Mouse (Mus musculus): ENCODE measurements around the gene Samm50. TPM values are rescaled to one million over a fixed set of nuclear protein-coding genes. Genes with fewer than 3 reads are reported as not detected.
A peak's percentile ranks its signal among the peaks of the same experiment; 100 is the strongest.

Gene Samm50
- total and polyA plus RNA-seq, 2 experiments: 11.5 to 46.4 TPM

DNA sequence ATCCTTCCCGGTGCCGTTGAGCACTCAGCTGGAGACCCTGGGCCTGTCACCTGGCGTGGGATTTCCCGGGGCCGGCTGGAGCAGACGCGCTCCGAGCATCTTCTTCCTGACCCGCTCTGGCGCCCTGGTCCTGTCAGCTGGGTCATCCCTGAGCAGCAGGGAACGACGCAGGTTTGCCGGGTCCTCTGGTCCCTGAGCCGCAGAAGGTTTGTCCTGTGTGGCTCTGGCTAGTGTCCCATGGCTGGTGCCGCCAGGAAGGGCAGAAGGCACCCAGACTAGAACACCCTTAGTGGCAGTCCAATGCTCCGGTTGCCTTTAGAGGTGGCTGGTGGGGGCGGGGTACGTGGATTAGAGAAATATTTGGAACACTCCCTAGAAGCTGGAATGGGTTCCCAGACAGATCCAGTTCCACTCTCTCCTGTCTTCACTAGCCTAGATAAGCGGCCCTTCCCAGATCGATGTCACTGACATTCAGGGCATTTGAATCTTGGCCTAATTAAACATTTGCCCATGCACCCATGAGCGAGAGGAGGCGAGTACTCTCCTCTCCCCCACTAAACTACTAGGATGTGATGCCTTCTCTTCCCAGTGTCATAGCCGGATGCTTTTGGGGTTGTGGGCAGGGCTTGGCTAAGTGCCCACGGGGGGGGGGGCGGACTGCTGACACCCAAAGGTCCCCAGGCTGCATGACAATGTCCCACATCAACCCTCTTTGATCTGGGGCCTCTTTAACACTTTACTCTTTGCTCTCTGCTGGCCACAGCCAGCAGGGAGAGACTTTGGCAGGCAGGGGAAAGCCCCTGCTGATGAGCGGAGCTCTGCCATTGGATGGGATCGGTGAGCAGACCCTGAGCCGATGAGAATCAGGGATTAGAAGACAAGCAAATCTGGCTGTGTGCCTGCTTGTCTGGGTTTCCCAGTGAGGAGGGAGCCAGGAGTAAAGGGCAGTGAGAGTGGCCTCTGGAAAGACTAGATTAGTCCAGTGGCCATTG is 23.6 kb upstream of the Samm50 start:
- no peaks in the 10 kb centered on the region for H3K27me3 ChIP-seq (ENCODE audit: control insufficient read depth, insufficient read depth, low read length)
- H3K4me3 ChIP-seq (ENCODE audit: insufficient read depth, low read depth, low read length): peak overlapping the region; percentile 85
- 0 out of 2 replicates have a peak, but pooled peaks cover 3% of the 10 kb centered on the region for H3K36me3 ChIP-seq (ENCODE audit: control insufficient read depth, insufficient read depth, low read length)
- DNase-seq (ENCODE audit: extremely low read depth, low read depth, low spot score): peak; percentile 98
- peaks cover 5% of the 10 kb centered on the region for H3K4me1 ChIP-seq (ENCODE audit: control insufficient read depth, insufficient read depth, low read length)
- peak overlapping the region; percentile 87 for H3K9ac ChIP-seq (ENCODE audit: low read depth, low read length)
- H3K79me2 ChIP-seq (ENCODE audit: control insufficient read depth, insufficient read depth, low read length): no peaks in the 10 kb centered on the region
- 4% methylated on average over 28 of the region's 28 CpGs for WGBS
- TF ChIP-seq POLR2A (IDR thresholded peaks at IDR 0.05; ENCODE audit: extremely low read depth, insufficient read depth, low read length): 0 out of 2 replicates have a peak, but pooled peaks have one; percentile 19
- TF ChIP-seq CTCF (IDR thresholded peaks at IDR 0.05; ENCODE audit: low read depth, low read length): no peak
- peak overlapping the region; percentile 74 for H3K27ac ChIP-seq (replicated peaks; ENCODE audit: insufficient read depth, low read depth, low read length)

DNA sequence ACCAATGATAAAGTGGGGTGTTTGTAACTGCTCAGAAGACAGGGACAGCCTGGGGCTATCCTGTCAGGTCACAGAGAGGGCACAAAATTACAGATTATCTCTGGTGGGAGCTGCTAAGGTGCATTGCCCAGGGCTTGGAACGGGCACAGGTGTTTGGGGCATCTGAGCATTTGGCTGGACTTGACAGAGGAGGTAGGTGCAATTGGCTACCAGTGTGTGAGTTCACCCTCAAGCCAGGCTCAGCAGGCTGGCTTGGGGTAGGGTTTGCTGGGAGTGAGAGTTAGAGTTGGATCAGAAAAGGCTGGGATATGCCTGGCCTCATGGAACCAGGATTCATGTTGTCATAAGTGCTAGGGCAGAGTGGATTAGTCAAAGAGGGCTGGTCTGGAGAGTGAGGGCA is 22.5 kb upstream of the Samm50 start:
- DNase-seq (ENCODE audit: extremely low read depth, low read depth, low spot score): peak; percentile 80
- no peak overlapping the region for H3K9ac ChIP-seq (ENCODE audit: low read depth, low read length)
- TF ChIP-seq POLR2A (IDR thresholded peaks at IDR 0.05; ENCODE audit: extremely low read depth, insufficient read depth, low read length) (no peak), CTCF (IDR thresholded peaks at IDR 0.05; ENCODE audit: low read depth, low read length) (no peak)
- no peaks in the 10 kb centered on the region for H3K79me2 ChIP-seq (ENCODE audit: control insufficient read depth, insufficient read depth, low read length)
- H3K27ac ChIP-seq (replicated peaks; ENCODE audit: insufficient read depth, low read depth, low read length): no peak overlapping the region; the same call in 1 of the 2 replicates
- H3K36me3 ChIP-seq (ENCODE audit: control insufficient read depth, insufficient read depth, low read length): peaks cover 8% of the 10 kb centered on the region; the same call in 1 of the 2 replicates
- H3K27me3 ChIP-seq (ENCODE audit: control insufficient read depth, insufficient read depth, low read length): no peaks in the 10 kb centered on the region
- peaks cover 5% of the 10 kb centered on the region for H3K4me1 ChIP-seq (ENCODE audit: control insufficient read depth, insufficient read depth, low read length)
- 31% methylated on average over 1 of the region's 1 CpGs for WGBS
- no peak overlapping the region for H3K4me3 ChIP-seq (ENCODE audit: insufficient read depth, low read depth, low read length)

DNA sequence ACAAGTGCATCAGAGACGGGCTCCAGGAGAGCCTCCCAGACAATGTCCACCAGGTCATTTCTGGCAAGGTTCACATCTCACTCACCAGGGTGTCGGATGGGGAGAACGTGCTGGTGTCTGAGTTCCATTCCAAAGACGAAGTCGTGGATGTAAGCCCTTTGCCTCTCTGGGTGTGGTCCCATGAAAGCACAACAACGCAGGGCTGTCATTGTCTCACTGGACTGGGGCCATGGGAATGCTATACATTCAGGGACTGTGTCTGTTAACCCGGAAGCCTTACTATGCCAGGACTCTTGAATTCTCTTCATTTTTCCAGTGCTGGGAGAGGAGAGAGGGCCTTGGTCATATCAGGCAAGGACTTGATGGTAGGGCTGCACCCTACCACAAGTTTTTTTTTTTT is 20.9 kb upstream of the Samm50 start:
- Histone ChIP-seq H3K4me3 (ENCODE audit: insufficient read depth, low read depth, low read length) (no peak overlapping the region), H3K9ac (ENCODE audit: low read depth, low read length) (no peak overlapping the region), H3K79me2 (ENCODE audit: control insufficient read depth, insufficient read depth, low read length) (no peaks in the 10 kb centered on the region)

DNA sequence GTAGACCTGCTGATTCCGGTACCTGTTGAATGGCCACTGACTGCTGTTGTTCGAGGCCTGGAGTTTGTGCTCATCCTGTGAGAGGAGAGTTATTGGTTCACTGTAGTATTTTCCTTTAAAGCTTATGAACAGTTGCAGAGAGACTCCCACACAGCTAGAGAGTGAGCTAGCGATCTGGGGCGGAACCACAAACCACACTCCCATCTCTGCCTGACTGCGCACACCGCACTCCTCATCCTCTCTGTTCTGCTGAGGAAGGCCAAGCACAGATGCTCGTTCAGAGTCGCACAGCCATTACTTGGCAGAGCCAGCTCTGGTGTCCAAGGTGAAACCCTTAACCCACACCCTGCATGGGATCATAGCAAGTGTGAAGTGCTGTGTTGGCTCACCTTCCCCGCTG is 13.3 kb upstream of the Samm50 start:
- Histone ChIP-seq H3K27ac (replicated peaks; ENCODE audit: insufficient read depth, low read depth, low read length) (no peak overlapping the region), H3K4me1 (ENCODE audit: control insufficient read depth, insufficient read depth, low read length) (no peaks in the 10 kb centered on the region), H3K79me2 (ENCODE audit: control insufficient read depth, insufficient read depth, low read length) (no peaks in the 10 kb centered on the region), H3K4me3 (ENCODE audit: insufficient read depth, low read depth, low read length) (no peak overlapping the region), H3K27me3 (ENCODE audit: control insufficient read depth, insufficient read depth, low read length) (no peaks in the 10 kb centered on the region), H3K36me3 (ENCODE audit: control insufficient read depth, insufficient read depth, low read length) (peaks cover 14% of the 10 kb centered on the region; the same call in 1 of the 2 replicates), H3K9ac (ENCODE audit: low read depth, low read length) (no peak overlapping the region)
- TF ChIP-seq CTCF (IDR thresholded peaks at IDR 0.05; ENCODE audit: low read depth, low read length): no peak
- no peak for TF ChIP-seq POLR2A (IDR thresholded peaks at IDR 0.05; ENCODE audit: extremely low read depth, insufficient read depth, low read length)
- DNase-seq (ENCODE audit: extremely low read depth, low read depth, low spot score): no peak
- WGBS: 98% methylated on average over 9 of the region's 9 CpGs

More for the DNA sequence above, 20.9 kb upstream of the Samm50 start:
- WGBS: 93% methylated on average over 7 of the region's 7 CpGs
- Histone ChIP-seq H3K4me1 (ENCODE audit: control insufficient read depth, insufficient read depth, low read length) (peaks cover 5% of the 10 kb centered on the region), H3K27ac (replicated peaks; ENCODE audit: insufficient read depth, low read depth, low read length) (no peak overlapping the region), H3K36me3 (ENCODE audit: control insufficient read depth, insufficient read depth, low read length) (peaks cover 13% of the 10 kb centered on the region; the same call in 1 of the 2 replicates), H3K27me3 (ENCODE audit: control insufficient read depth, insufficient read depth, low read length) (no peaks in the 10 kb centered on the region)
- DNase-seq (ENCODE audit: extremely low read depth, low read depth, low spot score): no peak
- TF ChIP-seq CTCF (IDR thresholded peaks at IDR 0.05; ENCODE audit: low read depth, low read length) (no peak), POLR2A (IDR thresholded peaks at IDR 0.05; ENCODE audit: extremely low read depth, insufficient read depth, low read length) (no peak)

DNA sequence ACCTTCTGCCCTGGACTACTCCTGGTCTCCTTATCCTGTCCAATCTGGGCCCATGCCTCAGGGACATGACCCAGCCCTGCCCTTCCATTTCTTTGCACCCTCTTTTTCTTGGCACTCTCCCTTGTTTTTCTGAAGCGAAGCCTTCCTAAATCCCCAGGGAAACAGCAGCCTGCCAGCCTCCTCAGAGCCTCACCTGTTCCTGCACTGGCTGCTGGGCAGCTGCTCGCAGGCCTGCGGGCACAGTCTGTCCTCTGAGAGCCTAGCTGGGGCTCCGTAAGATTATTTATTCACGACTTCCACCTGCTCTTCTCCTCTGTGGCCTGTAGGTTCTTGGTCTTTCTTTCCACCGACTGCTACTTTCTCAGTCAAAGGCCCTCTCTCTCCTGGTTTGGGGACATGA is 10.0 kb upstream of the Samm50 start:
- H3K4me1 ChIP-seq (ENCODE audit: control insufficient read depth, insufficient read depth, low read length): peaks cover 2% of the 10 kb centered on the region; the same call in 1 of the 2 replicates
- no peak overlapping the region for H3K9ac ChIP-seq (ENCODE audit: low read depth, low read length)
- H3K79me2 ChIP-seq (ENCODE audit: control insufficient read depth, insufficient read depth, low read length): no peaks in the 10 kb centered on the region
- H3K27ac ChIP-seq (replicated peaks; ENCODE audit: insufficient read depth, low read depth, low read length): no peak overlapping the region
- no peak overlapping the region for H3K4me3 ChIP-seq (ENCODE audit: insufficient read depth, low read depth, low read length)
- 83% methylated on average over 6 of the region's 6 CpGs for WGBS
- TF ChIP-seq CTCF (IDR thresholded peaks at IDR 0.05; ENCODE audit: low read depth, low read length) (no peak), POLR2A (IDR thresholded peaks at IDR 0.05; ENCODE audit: extremely low read depth, insufficient read depth, low read length) (no peak)
- no peak for DNase-seq (ENCODE audit: extremely low read depth, low read depth, low spot score)
- H3K27me3 ChIP-seq (ENCODE audit: control insufficient read depth, insufficient read depth, low read length): no peaks in the 10 kb centered on the region
- H3K36me3 ChIP-seq (ENCODE audit: control insufficient read depth, insufficient read depth, low read length): peaks cover 4% of the 10 kb centered on the region; the same call in 1 of the 2 replicates
